11 mouse cellular contexts compared by ENCODE assay signal in the genomic region with DNA sequence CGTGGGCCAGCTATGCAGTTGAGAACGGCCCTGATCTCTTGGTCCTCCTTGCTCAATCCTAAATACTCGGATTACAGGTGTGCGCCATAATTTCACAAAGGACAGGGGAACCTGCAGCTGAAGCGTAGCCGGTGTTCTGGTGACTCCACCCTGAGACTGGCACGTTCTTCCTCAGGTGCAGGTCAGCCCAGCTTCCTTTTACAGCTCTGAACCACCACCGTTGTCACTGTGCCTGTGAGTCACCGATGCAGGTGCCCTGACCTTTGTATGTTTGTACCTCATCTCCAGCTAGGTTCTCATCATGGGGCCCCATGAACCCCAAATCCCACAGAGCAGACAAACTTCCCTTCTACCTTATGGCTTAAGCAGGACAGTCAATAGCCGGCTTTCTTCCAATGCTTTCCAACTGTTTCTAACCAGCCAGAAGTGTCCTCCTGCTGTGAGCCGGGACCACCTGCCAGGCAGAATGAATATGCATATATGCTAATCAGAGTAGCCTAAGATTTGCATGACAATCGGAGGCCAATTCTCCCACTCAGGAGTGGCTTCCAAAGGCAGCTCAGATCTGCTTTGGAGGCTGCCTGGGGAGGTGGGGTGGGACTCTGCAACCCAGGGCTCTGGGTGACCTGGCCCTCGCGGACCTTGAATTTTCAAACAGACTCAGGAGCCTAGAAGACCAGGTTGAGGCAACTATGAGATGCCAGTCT. TPM values are rescaled to one million over a fixed set of nuclear protein-coding genes. Genes with fewer than 3 reads are reported as not detected.
A peak's percentile ranks its signal among the peaks of the same experiment; 100 is the strongest.
DNase-seq lines count a peak whose midpoint lies in the region; ATAC-seq and TF ChIP-seq lines count a peak whose summit lies in the region.
"Had no signal": no experiment of that assay in that cellular context is flagged by ENCODE, and none has a peak within 500 bp of the region (broad histone marks: within the 10 kb centered on the region; RNA-seq: fewer than 3 reads in every experiment).

No protein-coding gene starts in this region.

- peak overlapping the region; percentile 16; the same call in 1 of the 2 replicates for H3K4me3 ChIP-seq in forebrain, embryonic 10.5 days
- H3K4me3 ChIP-seq in intestine, embryonic 16.5 days (ENCODE audit: low read length) = no peak overlapping the region
- no peak overlapping the region for H3K4me3 ChIP-seq in midbrain, embryonic 15.5 days
- no peak overlapping the region for H3K4me3 ChIP-seq in lung, postnatal 0 days (ENCODE audit: low read depth, low read length)
- no peak overlapping the region for H3K4me3 ChIP-seq in kidney, embryonic 15.5 days (replicated peaks)
- H3K4me3 ChIP-seq: heart, embryonic 13.5 days; megakaryocyte, embryonic 14.5 days had no signal

- 19% methylated on average over 14 of the region's 14 CpGs for WGBS in forebrain, embryonic 10.5 days
- 33% methylated on average over 14 of the region's 14 CpGs for WGBS in intestine, embryonic 16.5 days
- 28% methylated on average over 14 of the region's 14 CpGs for whole genome bisulfite sequencing in midbrain, embryonic 15.5 days
- 41% methylated on average over 14 of the region's 14 CpGs for WGBS in lung, postnatal 0 days
- 43% methylated on average over 14 of the region's 14 CpGs for WGBS in kidney, embryonic 15.5 days

- peak; percentile 94 for DNase-seq in R1 (ENCODE audit: low read depth, low spot score)
- DNase-seq in forebrain, embryonic 10.5 days (ENCODE audit: extremely low spot score, low spot score) = no peak
- DNase-seq in lung, postnatal 0 days (ENCODE audit: low spot score) = no peak
- no peak for DNase-seq in lung, postnatal 4 days
- DNase-seq: thymus, adult 2 months had no signal

- H3K9me3 ChIP-seq in forebrain, embryonic 10.5 days = peaks cover 13% of the 10 kb centered on the region
- H3K9me3 ChIP-seq in intestine, embryonic 16.5 days (ENCODE audit: control insufficient read depth, low read length) = 0 out of 2 replicates have a peak, but pooled peaks cover 8% of the 10 kb centered on the region
- H3K9me3 ChIP-seq in midbrain, embryonic 15.5 days = no peaks in the 10 kb centered on the region
- H3K9me3 ChIP-seq in lung, postnatal 0 days (ENCODE audit: low read length) = no peaks in the 10 kb centered on the region
- no peaks in the 10 kb centered on the region; the same call in 1 of the 2 replicates for H3K9me3 ChIP-seq in kidney, embryonic 15.5 days (replicated peaks)
- H3K9me3 ChIP-seq: heart, embryonic 13.5 days had no signal

- H3K36me3 ChIP-seq in forebrain, embryonic 10.5 days (replicated peaks) = no peaks in the 10 kb centered on the region
- no peaks in the 10 kb centered on the region for H3K36me3 ChIP-seq in intestine, embryonic 16.5 days (ENCODE audit: control insufficient read depth, insufficient read depth, low read length)
- no peaks in the 10 kb centered on the region for H3K36me3 ChIP-seq in midbrain, embryonic 15.5 days (replicated peaks)
- no peaks in the 10 kb centered on the region for H3K36me3 ChIP-seq in lung, postnatal 0 days (ENCODE audit: insufficient read depth, low read length)
- no peaks in the 10 kb centered on the region for H3K36me3 ChIP-seq in kidney, embryonic 15.5 days
- H3K36me3 ChIP-seq: heart, embryonic 13.5 days had no signal

- peak overlapping the region; percentile 3; the same call in 1 of the 2 replicates for H3K4me2 ChIP-seq in intestine, embryonic 16.5 days (ENCODE audit: low read depth, low read length)
- H3K4me2 ChIP-seq in midbrain, embryonic 15.5 days = no peak overlapping the region
- H3K4me2 ChIP-seq in lung, postnatal 0 days (replicated peaks; ENCODE audit: low read depth, low read length) = no peak overlapping the region
- no peak overlapping the region for H3K4me2 ChIP-seq in kidney, embryonic 15.5 days
- H3K4me2 ChIP-seq: heart, embryonic 13.5 days had no signal

- ATAC-seq in intestine, embryonic 16.5 days = peak; percentile 84
- no peak for ATAC-seq in midbrain, embryonic 15.5 days (replicated peaks)
- no peak for ATAC-seq in lung, postnatal 0 days
- no peak for ATAC-seq in kidney, embryonic 15.5 days (replicated peaks; ENCODE audit: low FRiP score)

- TF ChIP-seq CTCF in lung, postnatal 0 days (IDR thresholded peaks at IDR 0.05) = no peak

- H3K27me3 ChIP-seq in forebrain, embryonic 10.5 days (ENCODE audit: poor library complexity, severe bottlenecking) = peaks cover 33% of the 10 kb centered on the region
- H3K27me3 ChIP-seq in intestine, embryonic 16.5 days (replicated peaks; ENCODE audit: control insufficient read depth, insufficient read depth, low read length) = no peaks in the 10 kb centered on the region
- no peaks in the 10 kb centered on the region for H3K27me3 ChIP-seq in midbrain, embryonic 15.5 days (replicated peaks)
- no peaks in the 10 kb centered on the region for H3K27me3 ChIP-seq in lung, postnatal 0 days (replicated peaks; ENCODE audit: insufficient read depth, low read length)
- peaks cover 17% of the 10 kb centered on the region for H3K27me3 ChIP-seq in kidney, embryonic 15.5 days

- H3K27ac ChIP-seq in forebrain, embryonic 10.5 days = no peak overlapping the region
- no peak overlapping the region; the same call in 1 of the 2 replicates for H3K27ac ChIP-seq in intestine, embryonic 16.5 days (ENCODE audit: low read length)
- peak overlapping the region; percentile 60 for H3K27ac ChIP-seq in midbrain, embryonic 15.5 days
- no peak overlapping the region for H3K27ac ChIP-seq in lung, postnatal 0 days (ENCODE audit: low read length)
- no peak overlapping the region for H3K27ac ChIP-seq in kidney, embryonic 15.5 days
- H3K27ac ChIP-seq: heart, embryonic 13.5 days; kidney, postnatal 0 days had no signal

- no peak for TF ChIP-seq EP300 in lung, postnatal 0 days (IDR thresholded peaks at IDR 0.05)

- H3K4me1 ChIP-seq in forebrain, embryonic 10.5 days = peaks cover 45% of the 10 kb centered on the region
- peaks cover 19% of the 10 kb centered on the region for H3K4me1 ChIP-seq in intestine, embryonic 16.5 days (ENCODE audit: control insufficient read depth, insufficient read depth, low read length)
- peaks cover 34% of the 10 kb centered on the region for H3K4me1 ChIP-seq in midbrain, embryonic 15.5 days
- no peaks in the 10 kb centered on the region for H3K4me1 ChIP-seq in lung, postnatal 0 days (ENCODE audit: insufficient read depth, low read depth, low read length)
- peaks cover 15% of the 10 kb centered on the region for H3K4me1 ChIP-seq in kidney, embryonic 15.5 days

- no peak overlapping the region for H3K9ac ChIP-seq in intestine, embryonic 16.5 days (ENCODE audit: low read depth, low read length)
- H3K9ac ChIP-seq in midbrain, embryonic 15.5 days = no peak overlapping the region
- no peak overlapping the region for H3K9ac ChIP-seq in lung, postnatal 0 days (replicated peaks; ENCODE audit: low read depth)
- H3K9ac ChIP-seq in kidney, embryonic 15.5 days = no peak overlapping the region
- H3K9ac ChIP-seq: heart, embryonic 13.5 days had no signal

RNA-seq across cellular contexts. Expression of gene Prr5, which starts 47.5 kb away (rescaled TPM):
- polyA plus RNA-seq in forebrain, embryonic 10.5 days (2016; fragmentation: Nextera tagmentation; extraction: Ambion mirVana) = 14.1 and 14.3 TPM in 2 replicates
- polyA plus RNA-seq in intestine, embryonic 16.5 days (2015; fragmentation: Nextera tagmentation; extraction: Ambion mirVana) = 69.1 and 81.3 TPM in 2 replicates
- 27.5 and 27.7 TPM in 2 replicates for polyA plus RNA-seq in midbrain, embryonic 15.5 days (2015; fragmentation: Nextera tagmentation; extraction: Ambion mirVana)
- 8.8 and 9.2 TPM in 2 replicates for polyA plus RNA-seq in lung, postnatal 0 days (2015; fragmentation: Nextera tagmentation; extraction: Ambion mirVana)
- polyA plus RNA-seq in kidney, embryonic 15.5 days (2015; fragmentation: Nextera tagmentation; extraction: Ambion mirVana) = 40.3 and 46.8 TPM in 2 replicates
